Mouse (Mus musculus) forebrain, postnatal 0 days (tissue): ENCODE data around the gene Mesp1. TPM values are rescaled to one million over a fixed set of nuclear protein-coding genes. Genes with fewer than 3 reads are reported as not detected.
"Not testable (repeated sequence)": the region's sequence is repeated elsewhere in the genome, so short reads cannot be mapped to it uniquely, and the experiment has no call there.

Experiments
- ATAC-seq: fragments of 200-750 bp; cut with Nextera tagmentation; 2 replicates; pipeline ENCODE4 v1.8.0; 2017; ENCODE audit warnings: mild to moderate bottlenecking, moderate library complexity
- DNase-seq: peaks from one replicate; pipeline ENCODE4 v3.0.0-alpha.2; 2015
- H3K27ac ChIP-seq: fragments of 300-500 bp; sonication (generic); 2 replicates; pipeline ENCODE4 v1.5.1; 2014; ENCODE audit warnings: low read depth, mild to moderate bottlenecking, antibody characterized with exemption, low read length, moderate library complexity, mixed read lengths
- H3K27me3 ChIP-seq: fragments of 300-500 bp; sonication (generic); 2 replicates; pipeline ENCODE4 v1.6.1; 2014; ENCODE audit warnings: mild to moderate bottlenecking, low read length, mixed read lengths; ENCODE audit not compliant: insufficient read depth
- H3K36me3 ChIP-seq: fragments of 300-500 bp; sonication (generic); 2 replicates; pipeline ENCODE4 v1.6.1; 2014; ENCODE audit warnings: mild to moderate bottlenecking, moderate library complexity; ENCODE audit not compliant: insufficient read depth
- H3K4me1 ChIP-seq: fragments of 300-500 bp; sonication (generic); 2 replicates; pipeline ENCODE4 v1.6.1; 2014; ENCODE audit warnings: antibody characterized with exemption; ENCODE audit not compliant: insufficient read depth
- H3K4me2 ChIP-seq: fragments of 300-500 bp; sonication (generic); 2 replicates; pipeline ENCODE4 v1.6.1; 2014; ENCODE audit warnings: low read depth, mild to moderate bottlenecking, moderate library complexity
- H3K4me3 ChIP-seq: fragments of 300-500 bp; sonication (generic); 2 replicates; pipeline ENCODE4 v1.5.1; 2014; ENCODE audit warnings: low read depth, low read length, mixed read lengths
- H3K9ac ChIP-seq: fragments of 300-500 bp; sonication (generic); 2 replicates; pipeline ENCODE4 v1.6.1; 2014; ENCODE audit warnings: mild to moderate bottlenecking
- H3K9me3 ChIP-seq: fragments of 300-500 bp; sonication (generic); 2 replicates; pipeline ENCODE4 v1.6.1; 2016; ENCODE audit warnings: low read length
- CTCF ChIP-seq: sonication (generic); IDR thresholded peaks from 2 replicates; pipeline ENCODE4 v1.5.1; 2016; ENCODE audit warnings: antibody characterized with exemption, control low read depth, low read depth
- WGBS: fragments of 180-500 bp; shearing (Covaris S2); extraction: QIAGEN DNeasy Blood & Tissue Kit; methylation state at CpG from one replicate; pipeline ENCODE4 v1.1.7; 2014; 5-methylcytosine and 5-hydroxymethylcytosine counted together
- polyA plus RNA-seq: library from polyadenylated mRNA; unstranded; fragments of >200 nt; fragmentation: Nextera tagmentation; extraction: Ambion mirVana; gene quantifications from 2 replicates; pipeline ENCODE4 v1.2.1, GENCODE M21; 2015
- total RNA-seq: library from RNA; depleted of rRNA; stranded (reverse); fragments of >200 nt; gene quantifications from 2 replicates; pipeline ENCODE4 v1.2.3, GENCODE M21; 2014

The Mesp1 gene
- total and polyA plus RNA-seq, 2 experiments from 2014 or later: 1.1 to 1.6 TPM

DNA sequence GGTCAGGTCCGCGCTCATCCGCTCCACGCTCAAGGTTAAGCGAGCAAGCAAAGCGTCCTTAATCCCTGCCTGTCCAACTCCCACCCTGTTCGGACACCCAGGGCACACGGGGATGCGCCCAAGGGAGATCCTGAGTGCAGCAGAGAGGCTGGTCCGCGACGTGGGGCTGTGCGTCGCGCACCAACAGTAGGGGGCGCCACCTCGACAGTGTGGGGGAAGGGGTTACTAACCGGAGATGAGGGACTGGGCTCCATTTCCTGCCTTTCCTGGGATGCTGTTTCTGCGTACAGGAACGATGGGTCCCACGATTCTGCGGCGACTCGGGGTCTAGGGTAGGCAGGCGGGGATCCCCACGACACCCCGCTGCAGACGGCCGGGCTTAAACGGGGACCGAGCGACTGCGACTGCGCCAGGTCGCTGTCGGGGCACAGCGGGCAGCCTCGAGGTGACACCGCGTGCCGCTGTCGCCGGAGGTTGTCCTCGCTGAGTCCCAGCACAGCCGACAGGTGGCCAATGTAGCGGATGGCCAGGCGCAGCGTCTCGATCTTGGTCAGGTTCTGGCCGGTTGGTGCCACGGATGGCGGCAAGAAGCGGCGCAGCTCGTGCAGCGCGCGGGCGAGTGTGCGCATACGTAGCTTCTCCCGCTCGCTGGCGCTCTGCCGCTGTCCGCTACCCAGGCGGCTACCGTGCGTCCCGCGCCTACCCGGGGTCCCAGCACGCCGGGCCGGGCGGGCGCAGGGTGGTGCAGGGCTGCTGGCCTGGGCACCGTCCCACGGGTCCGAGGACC is 760 bp downstream of the Mesp1 start:
- Histone ChIP-seq H3K4me1 (no peaks in the 10 kb centered on the region), H3K36me3 (no peaks in the 10 kb centered on the region), H3K27me3 (peaks cover 19% of the 10 kb centered on the region), H3K9me3 (no peaks in the 10 kb centered on the region), H3K9ac (peak overlapping the region; percentile 57), H3K27ac (no peak overlapping the region), H3K4me2 (peak overlapping the region; percentile 76), H3K4me3 (peak overlapping the region; percentile 48)
- peak; percentile 75 for TF ChIP-seq CTCF
- ATAC-seq (peak; percentile 74), DNase-seq (peak; percentile 69)
- under 1% methylated on average over 80 of the region's 80 CpGs for WGBS

DNA sequence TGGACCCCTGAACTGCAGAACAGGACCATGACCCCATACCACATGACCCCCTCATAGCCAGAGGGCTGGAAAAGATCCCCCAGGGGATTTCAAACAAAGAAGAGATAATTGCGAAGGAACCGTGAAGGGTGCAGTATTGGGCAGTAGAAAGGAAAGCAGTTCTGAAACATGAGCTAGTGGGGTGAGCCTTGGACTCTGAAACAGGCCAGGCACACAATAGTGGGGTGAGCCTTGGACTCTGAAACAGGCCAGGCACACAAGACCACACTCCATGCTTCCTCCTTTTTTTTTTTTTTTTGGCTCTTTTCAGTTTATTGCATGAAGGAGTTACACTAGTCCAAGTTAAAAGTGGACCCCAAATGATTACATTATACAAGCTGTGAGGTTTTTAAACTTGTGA is 3.8 kb downstream of the Mesp1 start:
- not testable (repeated sequence) for H3K4me1 ChIP-seq, H3K36me3 ChIP-seq, H3K9ac ChIP-seq, H3K27ac ChIP-seq, DNase-seq, ATAC-seq, H3K4me2 ChIP-seq, H3K4me3 ChIP-seq, H3K9me3 ChIP-seq
- peaks cover 19% of the 10 kb centered on the region for H3K27me3 ChIP-seq
- 36% methylated on average over 2 of the region's 2 CpGs for WGBS

DNA sequence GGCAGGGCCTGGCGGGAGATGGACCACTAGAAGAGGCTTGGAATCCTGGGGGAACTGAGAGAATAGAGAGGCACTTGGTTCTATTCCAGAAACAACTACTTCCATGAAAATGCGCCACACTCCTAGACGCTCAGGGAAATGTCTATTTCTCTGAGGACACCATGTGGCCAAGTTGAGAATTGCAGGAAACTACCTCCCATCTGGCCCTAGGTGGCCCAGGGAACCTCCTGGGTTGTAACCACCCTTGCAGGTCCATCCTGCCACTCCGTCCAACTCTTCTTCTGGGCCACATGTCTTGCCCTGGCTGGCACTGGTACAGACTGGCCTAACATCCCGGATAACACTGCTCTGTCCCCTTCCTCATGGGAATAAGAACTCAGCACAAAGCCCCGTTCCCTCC is 7.3 kb downstream of the Mesp1 start:
- peak; percentile 75 for TF ChIP-seq CTCF
- ATAC-seq: peak; percentile 42
- Histone ChIP-seq H3K4me1 (no peaks in the 10 kb centered on the region), H3K9ac (no peak overlapping the region), H3K4me2 (no peak overlapping the region), H3K27me3 (peaks cover under 1% of the 10 kb centered on the region; the same call in 1 of the 2 replicates), H3K27ac (no peak overlapping the region), H3K36me3 (no peaks in the 10 kb centered on the region), H3K9me3 (no peaks in the 10 kb centered on the region), H3K4me3 (no peak overlapping the region)
- 21% methylated on average over 6 of the region's 6 CpGs for WGBS
- peak; percentile 76 for DNase-seq

DNA sequence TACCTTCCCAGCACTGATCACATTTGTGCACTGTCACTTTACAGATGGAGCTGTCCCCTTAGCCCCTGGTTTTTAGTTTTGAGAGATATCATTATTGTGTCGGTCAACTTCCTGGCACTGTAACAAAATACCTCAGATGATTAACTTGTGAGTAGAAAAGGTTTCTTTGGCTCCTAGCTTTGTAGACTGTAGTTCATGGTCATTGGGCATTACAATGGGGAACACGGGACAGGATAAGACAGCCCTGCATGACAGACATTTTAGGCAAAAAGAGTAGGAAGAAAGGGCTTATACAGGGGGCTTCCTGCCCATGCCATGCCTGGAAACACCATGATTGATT is 11.1 kb downstream of the Mesp1 start:
- ATAC-seq (no peak), DNase-seq (no peak)
- H3K36me3 ChIP-seq: no peaks in the 10 kb centered on the region
- H3K9ac ChIP-seq: no peak overlapping the region
- H3K9me3 ChIP-seq: no peaks in the 10 kb centered on the region
- no peak overlapping the region for H3K4me3 ChIP-seq
- no peak overlapping the region for H3K27ac ChIP-seq
- no peak for TF ChIP-seq CTCF
- no peaks in the 10 kb centered on the region; the same call in 1 of the 2 replicates for H3K27me3 ChIP-seq
- H3K4me2 ChIP-seq: no peak overlapping the region
- WGBS: 84% methylated on average over 2 of the region's 2 CpGs
- no peaks in the 10 kb centered on the region for H3K4me1 ChIP-seq

DNA sequence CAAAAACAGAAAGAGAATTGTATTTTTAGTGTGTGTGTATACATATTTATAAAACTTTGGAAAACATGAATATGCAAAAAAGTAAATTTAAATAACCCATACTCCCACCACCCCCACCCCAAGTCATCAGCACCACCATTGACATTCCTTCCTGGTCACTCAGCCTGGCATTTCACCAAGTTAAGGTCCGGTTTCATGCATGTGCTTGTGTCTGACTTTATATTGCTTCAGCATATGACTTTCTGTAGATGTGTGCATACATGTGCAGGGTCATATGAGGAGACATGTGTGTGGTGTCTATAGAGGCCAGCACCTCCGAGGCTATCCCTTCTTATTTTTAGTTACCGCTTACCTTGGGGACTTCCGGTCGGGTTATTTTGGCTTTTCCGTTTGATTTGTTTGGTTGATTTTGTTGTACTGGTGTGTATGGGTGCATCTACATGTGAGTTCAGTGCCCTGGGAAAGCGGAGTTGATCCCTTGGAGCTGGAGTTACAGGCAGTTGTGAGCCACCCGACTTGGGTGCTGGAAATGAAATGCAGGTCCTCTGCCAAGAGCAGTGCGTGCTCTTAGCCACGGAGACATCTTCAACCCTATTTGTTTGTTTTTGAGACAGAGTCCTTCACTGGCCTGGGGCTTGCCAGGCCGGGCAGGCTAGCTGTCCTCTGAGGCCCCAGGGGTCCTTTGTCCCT is 11.6 kb downstream of the Mesp1 start:
- Histone ChIP-seq H3K9ac (no peak overlapping the region), H3K9me3 (no peaks in the 10 kb centered on the region), H3K4me1 (no peaks in the 10 kb centered on the region), H3K4me3 (no peak overlapping the region), H3K27ac (no peak overlapping the region), H3K4me2 (no peak overlapping the region), H3K36me3 (no peaks in the 10 kb centered on the region), H3K27me3 (no peaks in the 10 kb centered on the region)
- WGBS: 78% methylated on average over 11 of the region's 11 CpGs
- no peak for TF ChIP-seq CTCF
- ATAC-seq (no peak), DNase-seq (no peak)

DNA sequence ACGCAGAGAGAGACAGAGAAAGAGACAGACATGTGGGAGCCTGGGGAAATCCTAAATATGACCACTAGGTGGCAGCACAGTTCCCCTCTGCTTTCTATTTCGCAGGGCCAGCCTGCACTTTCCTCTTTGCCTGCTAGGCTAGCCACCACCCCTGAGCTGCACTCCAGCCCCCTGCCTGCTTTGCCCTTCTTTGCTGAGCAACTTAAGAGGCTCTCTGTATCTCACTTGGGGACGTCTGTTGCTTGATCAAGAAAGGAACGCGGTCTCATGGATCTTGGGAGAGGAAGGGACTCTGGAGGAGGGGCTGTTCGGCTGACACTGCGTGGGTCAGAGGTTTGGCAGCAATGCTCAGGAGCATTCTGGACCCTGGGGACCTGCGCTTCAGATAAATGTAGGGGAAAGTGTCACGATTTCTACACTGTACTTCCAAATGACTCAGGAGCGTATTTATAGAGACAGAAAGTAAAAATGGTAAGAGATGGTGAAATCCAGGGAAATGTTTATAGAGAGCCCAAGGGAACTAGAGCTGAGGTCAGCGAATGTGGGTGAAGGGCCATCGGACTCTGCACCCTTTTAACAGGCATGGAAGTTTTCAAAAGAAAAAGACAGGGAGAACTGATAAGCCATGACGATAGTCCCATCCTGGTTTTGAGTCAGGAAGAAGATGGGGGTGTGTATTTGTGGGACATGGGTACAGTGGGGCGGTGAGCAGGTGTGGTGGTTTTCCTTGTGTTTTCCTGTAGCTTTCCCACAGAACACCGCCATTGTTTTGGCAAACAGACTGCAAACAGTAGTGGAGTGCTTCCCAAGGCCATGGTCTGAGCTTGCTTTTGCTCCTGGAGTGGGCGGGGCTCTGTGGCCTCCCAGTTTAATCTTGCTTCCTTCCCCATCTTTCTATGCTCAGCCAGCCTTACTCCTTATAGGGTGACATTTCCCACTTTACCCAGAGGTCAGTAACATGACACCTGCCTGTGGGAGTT is 12.7 kb downstream of the Mesp1 start:
- ATAC-seq (peak; percentile 83), DNase-seq (peak; percentile 84)
- Histone ChIP-seq H3K9ac (0 out of 2 replicates have a peak overlapping the region, but pooled peaks have one; percentile 31), H3K36me3 (no peaks in the 10 kb centered on the region), H3K4me1 (no peaks in the 10 kb centered on the region), H3K27ac (no peak overlapping the region), H3K9me3 (no peaks in the 10 kb centered on the region), H3K4me3 (no peak overlapping the region), H3K27me3 (no peaks in the 10 kb centered on the region), H3K4me2 (peak overlapping the region; percentile 38)
- peak; percentile 91 for TF ChIP-seq CTCF
- 36% methylated on average over 16 of the region's 16 CpGs for WGBS
